Mouse (Mus musculus) E14TG2a.4 (cell line): ENCODE measurements at regions not wholly inside any gene's neighbourhood (a gene's known extent, or its start where the extent isn't known, plus 50 kb on each side); places are given as distances from the start of the nearest gene placed in this dataset.

Source experiments
- CTCF ChIP-seq: conservative IDR thresholded peaks from 2 replicates; pipeline ENCODE4 v1.5.1; 2014; ENCODE audit warnings: low read length
- NANOG ChIP-seq: IDR thresholded peaks from 2 replicates; pipeline ENCODE4 v1.6.1; 2014; ENCODE audit warnings: borderline replicate concordance, low read length, mixed read lengths
- POU5F1 ChIP-seq: IDR thresholded peaks from 2 replicates; pipeline ENCODE4 v1.6.1; 2014; ENCODE audit warnings: low read length, borderline replicate concordance

- TF ChIP-seq CTCF, result no peak
- TF ChIP-seq POU5F1, result no peak
- TF ChIP-seq NANOG, result no peak
Measured at GRCm38 (mm10) chr14:102911582-102911981, 70.9 kb downstream of the Kctd12 start.
